Mouse (Mus musculus) ovary, adult 18-20 months (tissue): Measurements from ENCODE around the gene Nkx2-1.
"Not testable (repeated sequence)": the region's sequence is repeated elsewhere in the genome, so short reads cannot be mapped to it uniquely, and the experiment has no call there.

Experiments
- DNase-seq: peaks from one replicate; pipeline ENCODE4 v3.0.0; 2022; ENCODE audit warnings: low spot score, mixed read lengths

Gene Nkx2-1

GRCm38 (mm10) chr12:56536884-56537265 is at the start of gene Nkx2-1:
Gene Nkx2-1, minus strand, starts transcription at chr12:56536908.
- no peak for DNase-seq

GRCm38 (mm10) chr12:56541068-56541467 is 4.4 kb upstream of the Nkx2-1 start:
- peak; percentile 37 for DNase-seq

GRCm38 (mm10) chr12:56540591-56540990 is 3.9 kb upstream of the Nkx2-1 start:
- no peak for DNase-seq

GRCm38 (mm10) chr12:56538601-56539000 is 1.9 kb upstream of the Nkx2-1 start:
- DNase-seq = no peak

- DNase-seq = no peak
Observed at GRCm38 (mm10) chr12:56537931-56538330, 1.2 kb upstream of the Nkx2-1 start.

GRCm38 (mm10) chr12:56537342-56537741 is 634 bp upstream of the Nkx2-1 start:
- DNase-seq = no peak

- no peak for DNase-seq
Observed at GRCm38 (mm10) chr12:56536174-56536883, 379 bp downstream of the Nkx2-1 start.

- no peak for DNase-seq
Observed at GRCm38 (mm10) chr12:56535411-56536173, 1.1 kb downstream of the Nkx2-1 start.

GRCm38 (mm10) chr12:56534651-56535326 is 1.9 kb downstream of the Nkx2-1 start:
- no peak for DNase-seq

GRCm38 (mm10) chr12:56534311-56534650 is 2.4 kb downstream of the Nkx2-1 start:
- no peak for DNase-seq

- DNase-seq = no peak
Observed at GRCm38 (mm10) chr12:56533501-56534310, 3.0 kb downstream of the Nkx2-1 start.

GRCm38 (mm10) chr12:56532986-56533495 is 3.7 kb downstream of the Nkx2-1 start:
- DNase-seq = no peak

- DNase-seq = no peak
Observed at GRCm38 (mm10) chr12:56532142-56532541, 4.6 kb downstream of the Nkx2-1 start.

- no peak for DNase-seq
Observed at GRCm38 (mm10) chr12:56531051-56531620, 5.6 kb downstream of the Nkx2-1 start.

GRCm38 (mm10) chr12:56529931-56530330 is 6.8 kb downstream of the Nkx2-1 start:
- DNase-seq = no peak

GRCm38 (mm10) chr12:56528881-56529681 is 7.6 kb downstream of the Nkx2-1 start:
- DNase-seq = no peak

- no peak for DNase-seq
Observed at GRCm38 (mm10) chr12:56528034-56528570, 8.6 kb downstream of the Nkx2-1 start.

- no peak for DNase-seq
Observed at GRCm38 (mm10) chr12:56527071-56527470, 9.6 kb downstream of the Nkx2-1 start.

GRCm38 (mm10) chr12:56525219-56525797 is 11.4 kb downstream of the Nkx2-1 start:
- DNase-seq = not testable (repeated sequence)

GRCm38 (mm10) chr12:56524201-56524600 is 12.5 kb downstream of the Nkx2-1 start:
- DNase-seq = no peak
